Mouse (Mus musculus): ENCODE results near the gene Rere. TPM values are rescaled to one million over a fixed set of nuclear protein-coding genes. Genes with fewer than 3 reads are reported as not detected.

Rere gene
- total and polyA plus RNA-seq, 3 experiments = 3.1 to 36.5 (median 8.7) TPM

DNA sequence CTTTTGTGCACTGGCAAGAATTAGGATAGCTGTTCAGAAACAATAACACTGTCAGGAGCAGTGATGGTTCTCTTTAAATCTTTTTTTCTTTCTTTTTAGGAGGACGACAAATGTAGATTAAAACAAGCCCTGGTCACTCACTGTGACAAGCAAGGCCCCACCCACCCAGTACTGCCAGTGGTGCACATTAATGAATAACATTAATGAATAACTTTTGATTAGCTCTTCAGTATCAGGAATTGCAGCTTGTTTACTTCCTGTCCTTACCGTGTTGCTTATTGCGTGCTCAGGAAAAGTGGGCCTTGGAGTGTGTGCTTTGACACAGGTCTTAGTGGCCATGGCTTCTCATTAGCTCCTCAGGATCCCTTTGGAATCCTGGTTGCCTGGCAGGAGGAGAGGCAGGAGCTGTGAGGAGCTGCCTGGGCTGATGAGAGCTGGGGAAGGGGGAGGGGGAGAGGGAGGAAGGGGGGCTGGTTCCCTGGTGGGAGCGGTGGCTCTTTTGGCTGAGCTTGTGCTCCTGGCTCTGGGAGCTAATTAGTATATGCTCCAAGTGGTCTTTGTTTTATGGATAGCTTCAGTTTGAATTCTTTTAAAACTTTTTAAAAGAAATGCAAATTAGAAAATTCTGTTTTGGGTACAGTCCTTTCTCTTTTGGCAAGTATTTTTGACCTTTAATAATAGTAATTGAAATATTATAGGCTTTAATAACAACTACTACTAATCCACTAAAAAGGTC lies 65.4 kb downstream of the Rere start:
- Histone ChIP-seq H3K79me2 (replicated peaks; ENCODE audit: control insufficient read depth, extremely low read depth, insufficient read depth, poor library complexity, severe bottlenecking) (peaks cover 14% of the 10 kb centered on the region; the same call in 1 of the 2 replicates), H3K27ac (ENCODE audit: insufficient read depth, low read depth) (no peak overlapping the region), H3K9me3 (replicated peaks; ENCODE audit: low read length) (no peaks in the 10 kb centered on the region), H3K36me3 (replicated peaks in 1 of 2; ENCODE audit: control insufficient read depth in 1 of 2, insufficient read depth in 1 of 2, low read length in 1 of 2) (peaks cover 0 to 6% of the 10 kb centered on the region in 2 experiments), H3K9ac (ENCODE audit: insufficient read depth, low read depth) (no peak overlapping the region), H3K4me2 (ENCODE audit: insufficient read depth, low read depth, poor library complexity, severe bottlenecking) (no peak overlapping the region), H3K4me3 (replicated peaks in 1 of 3; ENCODE audit: low read depth in 2 of 3, low read length in 2 of 3, poor library complexity in 1 of 3) (no peak overlapping the region), H3K4me1 (ENCODE audit: control insufficient read depth in 1 of 2, insufficient read depth in 2 of 2) (peaks cover 2 to 29% of the 10 kb centered on the region in 2 experiments; a peak in 3 of 4 replicates), H3K27me3 (replicated peaks) (no peaks in the 10 kb centered on the region)
- dilution Hi-C loops (cut with MboI; ENCODE audit: extremely low pct_ligation_motif_present, extremely low pct_unique_long_range_greater_than_20kb, low sequenced_read_pairs) (no loop called here), in situ Hi-C loops (cut with MboI; ENCODE audit: low pct_ligation_motif_present, low pct_unique_long_range_greater_than_20kb, low sequenced_read_pairs) (no loop called here)
- no peak for TF ChIP-seq MAX (IDR thresholded peaks at IDR 0.05; ENCODE audit: low read length)
- no peak for TF ChIP-seq IRF4 (IDR thresholded peaks at IDR 0.05; ENCODE audit: low read depth, low read length)
- TF ChIP-seq UBTF (IDR thresholded peaks at IDR 0.05; ENCODE audit: low read depth, low read length) = no peak
- TF ChIP-seq JUND (conservative IDR thresholded peaks at IDR 0.05; ENCODE audit: low read depth, low read length) = no peak
- no peak for TF ChIP-seq PAX5 (IDR thresholded peaks at IDR 0.05; ENCODE audit: low read length)
- TF ChIP-seq POLR2A (IDR thresholded peaks at IDR 0.05; ENCODE audit: low read depth, low read length) = no peak
- TF ChIP-seq E2F4 (IDR thresholded peaks at IDR 0.05; ENCODE audit: insufficient replicate concordance, low read depth, low read length) = no peak
- TF ChIP-seq ZMIZ1 (IDR thresholded peaks at IDR 0.05; ENCODE audit: low read depth, low read length) = no peak
- TF ChIP-seq TCF12 (IDR thresholded peaks at IDR 0.05; ENCODE audit: low read depth, low read length) = no peak
- TF ChIP-seq KAT2A (IDR thresholded peaks at IDR 0.05; ENCODE audit: insufficient replicate concordance, low read length) = no peak
- TF ChIP-seq CHD1 (IDR thresholded peaks at IDR 0.05; ENCODE audit: low read depth, low read length) = no peak
- TF ChIP-seq CHD2 (IDR thresholded peaks at IDR 0.05; ENCODE audit: low read length) = no peak
- no peak for TF ChIP-seq JUN (IDR thresholded peaks at IDR 0.05; ENCODE audit: insufficient read depth, low read depth, low read length)
- no peak for TF ChIP-seq MXI1 (IDR thresholded peaks at IDR 0.05; ENCODE audit: low read depth, low read length)
- no peak for TF ChIP-seq CTCF (conservative IDR thresholded peaks at IDR 0.05 in 1 of 2, IDR thresholded peaks at IDR 0.05 in 1 of 2; ENCODE audit: low read depth in 2 of 2, low read length in 2 of 2)
- no peak for TF ChIP-seq USF2 (conservative IDR thresholded peaks at IDR 0.05; ENCODE audit: low read depth, low read length)
- TF ChIP-seq ELF1 (IDR thresholded peaks at IDR 0.05; ENCODE audit: low read depth, low read length) = no peak
- TF ChIP-seq MAFK (IDR thresholded peaks at IDR 0.05; ENCODE audit: insufficient replicate concordance, low read length) = no peak
- TF ChIP-seq GABPA (IDR thresholded peaks at IDR 0.05; ENCODE audit: insufficient replicate concordance, low read depth, low read length) = no peak
- DNase-seq (ENCODE audit: extremely low read depth) = no peak

- no peak overlapping the region for H3K27ac ChIP-seq (ENCODE audit: insufficient read depth, low read depth)
- peaks cover 0 to 4% of the 10 kb centered on the region in 2 experiments for H3K36me3 ChIP-seq (replicated peaks in 1 of 2; ENCODE audit: control insufficient read depth in 1 of 2, insufficient read depth in 1 of 2, low read length in 1 of 2)
- no peaks in the 10 kb centered on the region for H3K9me3 ChIP-seq (replicated peaks; ENCODE audit: low read length)
- H3K9ac ChIP-seq (ENCODE audit: insufficient read depth, low read depth) = no peak overlapping the region
- no peak overlapping the region for H3K4me2 ChIP-seq (ENCODE audit: insufficient read depth, low read depth, poor library complexity, severe bottlenecking)
- peaks cover 14% of the 10 kb centered on the region; the same call in 1 of the 2 replicates for H3K79me2 ChIP-seq (replicated peaks; ENCODE audit: control insufficient read depth, extremely low read depth, insufficient read depth, poor library complexity, severe bottlenecking)
- DNase-seq (ENCODE audit: extremely low read depth) = no peak
- TF ChIP-seq TBP (conservative IDR thresholded peaks at IDR 0.05; ENCODE audit: low read depth, low read length) (no peak), RAD21 (IDR thresholded peaks at IDR 0.05; ENCODE audit: low read depth, low read length) (peak; percentile 95), ETS1 (conservative IDR thresholded peaks at IDR 0.05; ENCODE audit: low read depth, low read length) (no peak), ZC3H11A (IDR thresholded peaks at IDR 0.05; ENCODE audit: low read depth, low read length) (peak; percentile 30; the same call in 1 of the 2 replicates), SMC3 (IDR thresholded peaks at IDR 0.05; ENCODE audit: low read depth, low read length) (peak; percentile 81), CTCF (conservative IDR thresholded peaks at IDR 0.05 in 1 of 2, IDR thresholded peaks at IDR 0.05 in 1 of 2; ENCODE audit: low read depth in 2 of 2, low read length in 2 of 2) (peak; percentile 16 to 87; a peak in 2 of 4 replicates)
- H3K27me3 ChIP-seq (replicated peaks) = no peaks in the 10 kb centered on the region
- dilution Hi-C loops (cut with MboI; ENCODE audit: extremely low pct_ligation_motif_present, extremely low pct_unique_long_range_greater_than_20kb, low sequenced_read_pairs) (no loop called here), in situ Hi-C loops (cut with MboI; ENCODE audit: low pct_ligation_motif_present, low pct_unique_long_range_greater_than_20kb, low sequenced_read_pairs) (no loop called here)
- H3K4me1 ChIP-seq (ENCODE audit: control insufficient read depth in 1 of 2, insufficient read depth in 2 of 2) = peaks cover 5 to 35% of the 10 kb centered on the region in 2 experiments; a peak in 3 of 4 replicates
- H3K4me3 ChIP-seq (replicated peaks in 1 of 3; ENCODE audit: low read depth in 2 of 3, low read length in 2 of 3, poor library complexity in 1 of 3) = no peak overlapping the region
Measured at GRCm38 (mm10) chr4:150347387-150347672, 65.9 kb downstream of the Rere start.

Data from CH12.LX (cell line).